Mouse (Mus musculus): Measurements from ENCODE around the gene Rbx1. TPM values are rescaled to one million over a fixed set of nuclear protein-coding genes. Genes with fewer than 3 reads are reported as not detected.

Rbx1 gene
- polyA plus RNA-seq, 1 experiment from 2014 or later, result 466 TPM

- peaks cover 2% of the 10 kb centered on the region; the same call in 1 of the 2 replicates for H3K4me1 ChIP-seq (replicated peaks; ENCODE audit: control insufficient read depth, insufficient read depth, low read length)
- no peaks in the 10 kb centered on the region for H3K36me3 ChIP-seq (ENCODE audit: control insufficient read depth, insufficient read depth, low read length)
- peak overlapping the region; percentile 69 for H3K4me3 ChIP-seq (ENCODE audit: low read length)
- WGBS, result under 1% methylated on average over 41 of the region's 41 CpGs
- peak overlapping the region; percentile 78 for H3K9ac ChIP-seq (ENCODE audit: low read length)
- peak; percentile 96 for ATAC-seq (ENCODE audit: low read depth)
- no peaks in the 10 kb centered on the region for H3K9me3 ChIP-seq (ENCODE audit: control insufficient read depth, low read length)
- H3K4me2 ChIP-seq (ENCODE audit: low read depth, low read length), result peak overlapping the region; percentile 97
- no peaks in the 10 kb centered on the region for H3K27me3 ChIP-seq (ENCODE audit: control insufficient read depth, insufficient read depth, low read depth, low read length)
- H3K27ac ChIP-seq (ENCODE audit: low read length), result peak overlapping the region; percentile 99
Observed at GRCm38 (mm10) chr15:81523169-81523871, 57.2 kb downstream of the Rbx1 start.

DNA sequence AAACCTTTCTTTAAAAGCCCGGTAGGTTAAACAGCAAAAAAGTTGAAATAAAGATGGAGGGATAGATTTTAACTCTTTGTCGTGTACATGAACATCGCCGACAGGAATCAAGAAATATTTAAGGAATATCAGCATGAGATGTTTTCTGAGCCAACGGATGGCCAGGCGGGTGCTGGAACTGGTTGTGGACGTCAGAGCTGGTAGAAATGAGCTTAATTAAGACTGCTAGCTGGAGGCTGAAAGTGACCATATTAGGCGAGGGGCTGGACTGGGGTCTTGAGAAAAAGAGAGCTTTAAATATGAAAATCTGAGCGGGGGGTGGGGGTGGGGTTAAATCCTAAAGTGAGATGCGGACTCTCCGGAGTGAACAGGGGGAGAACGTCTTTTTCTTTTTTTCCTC is 57.8 kb downstream of the Rbx1 start:
- peak overlapping the region; percentile 99 for H3K27ac ChIP-seq (ENCODE audit: low read length)
- H3K4me1 ChIP-seq (replicated peaks; ENCODE audit: control insufficient read depth, insufficient read depth, low read length), result peaks cover 2% of the 10 kb centered on the region; the same call in 1 of the 2 replicates
- ATAC-seq (ENCODE audit: low read depth), result no peak
- no peaks in the 10 kb centered on the region for H3K36me3 ChIP-seq (ENCODE audit: control insufficient read depth, insufficient read depth, low read length)
- H3K4me3 ChIP-seq (ENCODE audit: low read length), result peak overlapping the region; percentile 69
- no peaks in the 10 kb centered on the region for H3K27me3 ChIP-seq (ENCODE audit: control insufficient read depth, insufficient read depth, low read depth, low read length)
- WGBS, result under 1% methylated on average over 12 of the region's 12 CpGs
- peak overlapping the region; percentile 97 for H3K4me2 ChIP-seq (ENCODE audit: low read depth, low read length)
- H3K9ac ChIP-seq (ENCODE audit: low read length), result peak overlapping the region; percentile 78
- H3K9me3 ChIP-seq (ENCODE audit: control insufficient read depth, low read length), result no peaks in the 10 kb centered on the region

Other genes starting within 250 kb of the Rbx1 start
- 1.2 and 1.6 TPM in 2 replicates for gene Mchr1, start 230.8 kb upstream of the Rbx1 start, polyA plus RNA-seq (2015; fragmentation: Nextera tagmentation; extraction: Ambion mirVana)
- 111 and 118 TPM in 2 replicates for gene Slc25a17, start 105.5 kb upstream of the Rbx1 start, polyA plus RNA-seq (2015; fragmentation: Nextera tagmentation; extraction: Ambion mirVana)
- 144 and 154 TPM in 2 replicates for gene St13, start 66.2 kb upstream of the Rbx1 start, polyA plus RNA-seq (2015; fragmentation: Nextera tagmentation; extraction: Ambion mirVana)
- gene Xpnpep3, start 66.2 kb upstream of the Rbx1 start, polyA plus RNA-seq (2015; fragmentation: Nextera tagmentation; extraction: Ambion mirVana), result 11.8 TPM in 2 replicates
- 1.9 and 2.1 TPM in 2 replicates for gene Dnajb7, start 58.0 kb upstream of the Rbx1 start, polyA plus RNA-seq (2015; fragmentation: Nextera tagmentation; extraction: Ambion mirVana)
- gene Ep300, start 119.1 kb downstream of the Rbx1 start, polyA plus RNA-seq (2015; fragmentation: Nextera tagmentation; extraction: Ambion mirVana), result 13.8 and 16.2 TPM in 2 replicates
- 19.8 and 24.8 TPM in 2 replicates for gene L3mbtl2, start 197.6 kb downstream of the Rbx1 start, polyA plus RNA-seq (2015; fragmentation: Nextera tagmentation; extraction: Ambion mirVana)
- gene Chadl, start 231.0 kb downstream of the Rbx1 start, polyA plus RNA-seq (2015; fragmentation: Nextera tagmentation; extraction: Ambion mirVana), result 4.5 and 5.6 TPM in 2 replicates